Mouse (Mus musculus) thymus, postnatal 10 days (tissue): Measurements from ENCODE around the gene Rtl4.

Experiments used
- DNase-seq, 2 experiments: peaks; one replicate each; pipeline ENCODE4 v3.0.0; 2021; ENCODE audit warnings: low spot score in 2 of 2

Gene Rtl4

GRCm38 (mm10) chrX:144688207-144689118, at the start of gene Rtl4:
Gene Rtl4 (plus strand): TSS chrX:144688907.
- no peak for DNase-seq

DNA sequence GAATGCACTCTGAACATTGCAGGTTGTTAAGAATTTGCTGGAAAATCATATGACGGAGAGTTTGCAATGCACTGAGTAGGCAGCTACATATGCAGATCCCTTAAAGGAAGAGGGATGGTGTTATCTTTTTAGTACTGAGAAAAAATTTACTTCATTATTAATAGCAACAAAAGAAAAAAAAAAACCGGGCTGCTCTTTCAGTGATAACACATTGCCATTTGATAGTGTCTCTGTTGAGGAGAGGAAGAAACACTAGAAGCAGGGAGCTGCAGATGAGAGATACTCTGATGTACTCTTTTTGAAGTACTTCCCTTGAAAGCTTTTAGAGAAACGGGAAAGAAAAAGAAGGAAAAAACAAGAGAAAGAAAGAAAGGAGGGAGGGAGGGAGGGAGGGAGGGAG, 44.0 kb upstream of the Rtl4 start:
- no peak for DNase-seq

- peak in 1 of 2 experiments; percentile 9 for DNase-seq
Observed at GRCm38 (mm10) chrX:144645394-144645793, 43.3 kb upstream of the Rtl4 start.

GRCm38 (mm10) chrX:144652196-144652595, 36.5 kb upstream of the Rtl4 start:
- no peak for DNase-seq

GRCm38 (mm10) chrX:144687742-144688141, 965 bp upstream of the Rtl4 start:
- no peak for DNase-seq

GRCm38 (mm10) chrX:144688142-144688206, 733 bp upstream of the Rtl4 start, which contains the start of gene Trpc5:
Gene Trpc5 (minus strand): TSS chrX:144688180.
- DNase-seq: no peak

GRCm38 (mm10) chrX:144689119-144689858, 582 bp downstream of the Rtl4 start:
- DNase-seq: no peak

GRCm38 (mm10) chrX:144689859-144690181, 1.1 kb downstream of the Rtl4 start:
- no peak for DNase-seq

DNA sequence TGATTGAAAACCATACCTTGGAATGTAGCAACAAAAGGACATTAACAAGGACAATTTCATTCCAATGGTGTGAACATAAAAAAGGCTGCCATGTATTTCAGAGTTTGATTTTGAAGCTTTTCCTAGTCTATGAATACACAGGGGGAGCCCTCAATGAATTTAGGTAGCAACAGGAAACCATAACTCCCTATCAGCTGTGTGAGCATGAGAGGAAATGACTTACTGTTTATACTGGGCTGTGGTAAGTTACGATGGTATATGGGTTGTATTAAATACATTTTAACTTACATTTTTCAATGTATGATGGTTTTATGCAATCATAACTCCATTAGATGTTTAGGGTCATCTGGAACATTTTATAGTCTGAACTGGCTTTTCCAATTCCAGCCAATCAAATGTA, 27.6 kb downstream of the Rtl4 start:
- no peak for DNase-seq

- DNase-seq: no peak
Observed at GRCm38 (mm10) chrX:144747528-144748049, 58.9 kb downstream of the Rtl4 start.

DNA sequence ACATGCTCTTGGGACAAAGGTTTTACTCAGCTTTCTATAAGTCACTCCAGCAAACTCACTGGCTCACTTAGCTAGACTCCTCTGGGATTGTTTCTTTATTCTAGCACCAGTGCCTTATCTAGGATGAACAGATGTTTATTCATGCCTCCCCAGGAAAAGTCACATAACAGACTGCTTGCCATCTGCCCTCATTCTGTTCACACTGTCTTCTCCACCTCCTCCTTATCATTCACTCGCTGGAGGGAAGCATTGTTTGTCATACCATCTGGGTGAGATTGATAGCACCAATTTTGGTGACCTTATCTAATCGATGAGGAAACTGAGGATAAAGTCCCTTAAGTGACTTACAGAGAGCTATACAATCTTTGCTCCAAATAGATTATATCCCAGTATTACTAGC, 298.3 kb downstream of the Rtl4 start:
- DNase-seq: no peak

GRCm38 (mm10) chrX:145065484-145065913, 376.8 kb downstream of the Rtl4 start:
- DNase-seq: no peak

- DNase-seq: no peak
Observed at GRCm38 (mm10) chrX:145089802-145090201, 401.1 kb downstream of the Rtl4 start.

GRCm38 (mm10) chrX:145090360-145090759, 401.7 kb downstream of the Rtl4 start:
- DNase-seq: no peak

DNA sequence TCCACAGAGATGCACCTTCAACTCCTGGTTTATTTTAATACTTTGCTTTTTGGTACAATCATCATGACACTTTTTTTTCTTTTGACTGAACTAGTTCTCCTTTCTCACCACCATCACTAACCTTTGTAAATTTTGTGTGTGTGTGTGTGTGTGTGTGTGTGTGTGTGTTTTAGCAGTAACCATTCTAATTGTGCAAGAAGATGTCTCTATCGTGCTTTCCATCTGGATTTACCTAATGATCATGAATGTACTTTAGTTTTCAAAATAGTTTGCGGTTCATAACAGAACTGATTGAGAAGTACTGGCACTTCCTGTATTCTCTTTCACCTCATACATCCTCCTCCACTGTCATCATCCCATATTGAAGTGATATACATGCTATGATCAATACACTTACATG, 402.3 kb downstream of the Rtl4 start:
- DNase-seq: no peak
